Comparison of ENCODE assay signal across 8 mouse cellular contexts in genomic region chr13:38151671-38152428, GRCm38 (mm10). TPM values are rescaled to one million over a fixed set of nuclear protein-coding genes. Genes with fewer than 3 reads are reported as not detected.
DNase-seq lines count a peak whose midpoint lies in the region; ATAC-seq lines count a peak whose summit lies in the region.

No protein-coding gene starts in this region.

- H3K36me3 ChIP-seq in embryonic facial prominence, embryonic 15.5 days: no peaks in the 10 kb centered on the region
- H3K36me3 ChIP-seq in liver, embryonic 15.5 days (replicated peaks): no peaks in the 10 kb centered on the region
- no peaks in the 10 kb centered on the region for H3K36me3 ChIP-seq in neural tube, embryonic 11.5 days (ENCODE audit: control insufficient read depth, insufficient read depth, low read length)

- DNase-seq in thymus, postnatal 4 days: peak; percentile 19
- no peak for DNase-seq in thymus, adult 18-20 months
- DNase-seq in induced T-regulatory cell, adult 2 months (ENCODE audit: low read depth): peak; percentile 29
- DNase-seq in neural tube, embryonic 11.5 days (ENCODE audit: low spot score): peak; percentile 47
- DNase-seq in T-cell, adult 2 months (ENCODE audit: low spot score): no peak
- no peak for DNase-seq in spleen, postnatal 36 days (ENCODE audit: low spot score in 2 of 2)

- H3K27me3 ChIP-seq in embryonic facial prominence, embryonic 15.5 days: peaks cover 44% of the 10 kb centered on the region
- H3K27me3 ChIP-seq in liver, embryonic 15.5 days: peaks cover 65% of the 10 kb centered on the region
- peaks cover 47% of the 10 kb centered on the region for H3K27me3 ChIP-seq in neural tube, embryonic 11.5 days (ENCODE audit: control insufficient read depth, insufficient read depth, low read length)

- peak overlapping the region; percentile 53 for H3K4me3 ChIP-seq in embryonic facial prominence, embryonic 15.5 days (replicated peaks)
- H3K4me3 ChIP-seq in liver, embryonic 15.5 days (replicated peaks): peak overlapping the region; percentile 54
- H3K4me3 ChIP-seq in neural tube, embryonic 11.5 days (ENCODE audit: low read depth, low read length): peak overlapping the region; percentile 36

- no peaks in the 10 kb centered on the region for H3K9me3 ChIP-seq in embryonic facial prominence, embryonic 15.5 days (replicated peaks)
- no peaks in the 10 kb centered on the region for H3K9me3 ChIP-seq in liver, embryonic 15.5 days (replicated peaks)
- no peaks in the 10 kb centered on the region for H3K9me3 ChIP-seq in neural tube, embryonic 11.5 days (ENCODE audit: control insufficient read depth, low read length)

- no peak; the same call in 1 of the 2 replicates for ATAC-seq in embryonic facial prominence, embryonic 15.5 days (ENCODE audit: insufficient number of reproducible peaks, low FRiP score, low TSS enrichment, low read depth)
- ATAC-seq in liver, embryonic 15.5 days (ENCODE audit: insufficient read depth): peak; percentile 41
- ATAC-seq in neural tube, embryonic 11.5 days (ENCODE audit: insufficient read depth, low FRiP score, low TSS enrichment): peak; percentile 62; the same call in 1 of the 2 replicates

- peaks cover 25% of the 10 kb centered on the region for H3K4me1 ChIP-seq in embryonic facial prominence, embryonic 15.5 days
- peaks cover 11% of the 10 kb centered on the region; the same call in 1 of the 2 replicates for H3K4me1 ChIP-seq in liver, embryonic 15.5 days (replicated peaks)
- H3K4me1 ChIP-seq in neural tube, embryonic 11.5 days (ENCODE audit: control insufficient read depth, insufficient read depth, low read length): peaks cover 5% of the 10 kb centered on the region; the same call in 1 of the 2 replicates

- H3K9ac ChIP-seq in embryonic facial prominence, embryonic 15.5 days: peak overlapping the region; percentile 52
- H3K9ac ChIP-seq in liver, embryonic 15.5 days: peak overlapping the region; percentile 39; the same call in 1 of the 2 replicates
- no peak overlapping the region for H3K9ac ChIP-seq in neural tube, embryonic 11.5 days (ENCODE audit: low read length)

- under 1% methylated on average over 47 of the region's 49 CpGs for WGBS in embryonic facial prominence, embryonic 15.5 days
- 1% methylated on average over 49 of the region's 49 CpGs for WGBS in liver, embryonic 15.5 days (ENCODE audit: insufficient replicate concordance)
- under 1% methylated on average over 32 of the region's 49 CpGs for WGBS in neural tube, embryonic 11.5 days

- peak overlapping the region; percentile 85 for H3K27ac ChIP-seq in embryonic facial prominence, embryonic 15.5 days (replicated peaks)
- H3K27ac ChIP-seq in liver, embryonic 15.5 days (replicated peaks): peak overlapping the region; percentile 45
- no peak overlapping the region for H3K27ac ChIP-seq in neural tube, embryonic 11.5 days (ENCODE audit: low read depth, low read length)

- peak overlapping the region; percentile 78 for H3K4me2 ChIP-seq in embryonic facial prominence, embryonic 15.5 days (replicated peaks)
- peak overlapping the region; percentile 62 for H3K4me2 ChIP-seq in liver, embryonic 15.5 days
- H3K4me2 ChIP-seq in neural tube, embryonic 11.5 days (ENCODE audit: low read depth): peak overlapping the region; percentile 65

RNA-seq across cellular contexts. Expression of gene Dsp, which starts 0.8 kb away (rescaled TPM):
- 48.5 and 57.2 TPM in 2 replicates for polyA plus RNA-seq in embryonic facial prominence, embryonic 15.5 days (2015; fragmentation: Nextera tagmentation; extraction: Ambion mirVana)
- 1.6 and 1.7 TPM in 2 replicates for polyA plus RNA-seq in liver, embryonic 15.5 days (2015; fragmentation: Nextera tagmentation; extraction: Ambion mirVana)
- 1.1 TPM in 2 replicates for polyA plus RNA-seq in neural tube, embryonic 11.5 days (2014; fragmentation: Nextera tagmentation; extraction: Ambion mirVana)

RNA-seq across cellular contexts. Expression of gene Snrnp48, which starts 52.9 kb away (rescaled TPM):
- 32.9 and 39.3 TPM in 2 replicates for polyA plus RNA-seq in embryonic facial prominence, embryonic 15.5 days (2015; fragmentation: Nextera tagmentation; extraction: Ambion mirVana)
- polyA plus RNA-seq in liver, embryonic 15.5 days (2015; fragmentation: Nextera tagmentation; extraction: Ambion mirVana): 11.0 and 11.1 TPM in 2 replicates
- polyA plus RNA-seq in neural tube, embryonic 11.5 days (2014; fragmentation: Nextera tagmentation; extraction: Ambion mirVana): 33.2 and 35.3 TPM in 2 replicates

Comparison
In these comparisons a context has a peak if more than half of its experiments do, and no peak if none do; other contexts are left out.
1. DNase-seq: peak in thymus, postnatal 4 days (single experiment), induced T-regulatory cell, adult 2 months (single experiment) and neural tube, embryonic 11.5 days (single experiment); none in thymus, adult 18-20 months (0 of 2), T-cell, adult 2 months (single experiment) and spleen, postnatal 36 days (0 of 2).
2. RNA of gene Dsp, which starts 0.8 kb away (polyA plus RNA-seq): 48.5 to 57.2 TPM in embryonic facial prominence, embryonic 15.5 days; 1.6 to 1.7 TPM in liver, embryonic 15.5 days and 1.1 TPM in neural tube, embryonic 11.5 days; every median in the first group is over 10 times any median in the second.
3. Peak in every context shown above with its lines, with median percentiles within 50 percentile points of each other: H3K4me2 ChIP-seq and H3K4me3 ChIP-seq.